Mouse (Mus musculus) lung, embryonic 14.5 days (tissue): ENCODE measurements around the gene Anln. TPM values are rescaled to one million over a fixed set of nuclear protein-coding genes. Genes with fewer than 3 reads are reported as not detected.
"Not testable (repeated sequence)": the region's sequence is repeated elsewhere in the genome, so short reads cannot be mapped to it uniquely, and the experiment has no call there.

Experiments
- ATAC-seq: fragments of 200-750 bp; cut with Nextera tagmentation; 2 replicates; pipeline ENCODE4 v1.8.0; 2017; ENCODE audit warnings: mild to moderate bottlenecking, moderate TSS enrichment, moderate library complexity; ENCODE audit not compliant: insufficient read depth
- DNase-seq: peaks from one replicate; pipeline ENCODE4 v3.0.0-alpha.2; 2015
- H3K27ac ChIP-seq: fragments of 300-500 bp; sonication (generic); 2 replicates; pipeline ENCODE4 v1.5.1; 2014; ENCODE audit warnings: low read depth, mild to moderate bottlenecking, moderate library complexity
- H3K27me3 ChIP-seq: fragments of 300-500 bp; sonication (generic); 2 replicates; pipeline ENCODE4 v1.6.1; 2014; ENCODE audit warnings: low read length, control low read depth; ENCODE audit not compliant: insufficient read depth
- H3K36me3 ChIP-seq: fragments of 300-500 bp; sonication (generic); 2 replicates; pipeline ENCODE4 v1.6.1; 2014; ENCODE audit warnings: control low read depth; ENCODE audit not compliant: insufficient read depth
- H3K4me1 ChIP-seq: fragments of 300-500 bp; sonication (generic); 2 replicates; pipeline ENCODE4 v1.6.1; 2014; ENCODE audit warnings: antibody characterized with exemption, control low read depth; ENCODE audit not compliant: insufficient read depth
- H3K4me2 ChIP-seq: fragments of 300-500 bp; sonication (generic); 2 replicates; pipeline ENCODE4 v1.6.1; 2014; ENCODE audit warnings: mild to moderate bottlenecking
- H3K4me3 ChIP-seq: fragments of 300-500 bp; sonication (generic); 2 replicates; pipeline ENCODE4 v1.5.1; 2014; ENCODE audit warnings: low read depth, low read length
- H3K9ac ChIP-seq: fragments of 300-500 bp; sonication (generic); 2 replicates; pipeline ENCODE4 v1.6.1; 2014
- H3K9me3 ChIP-seq: fragments of 300-500 bp; sonication (generic); 2 replicates; pipeline ENCODE4 v1.6.1; 2016; ENCODE audit warnings: low read depth, low read length, control low read depth
- CTCF ChIP-seq: IDR thresholded peaks from 2 replicates; pipeline ENCODE4 v1.5.1; 2016; ENCODE audit warnings: antibody characterized with exemption, low read depth
- WGBS: fragments of 180-500 bp; shearing (Covaris S2); extraction: QIAGEN DNeasy Blood & Tissue Kit; methylation state at CpG from one replicate; pipeline ENCODE4 v1.1.7; 2014; 5-methylcytosine and 5-hydroxymethylcytosine counted together
- polyA plus RNA-seq: library from polyadenylated mRNA; unstranded; fragments of >200 nt; fragmentation: Nextera tagmentation; extraction: Ambion mirVana; gene quantifications from 2 replicates; pipeline ENCODE4 v1.2.1, GENCODE M21; 2014

Anln gene
- polyA plus RNA-seq, 1 experiment from 2014 or later = 74.1 TPM

- H3K9ac ChIP-seq = no peak overlapping the region
- ATAC-seq = no peak
- no peak for DNase-seq
- peaks cover 3% of the 10 kb centered on the region; the same call in 1 of the 2 replicates for H3K4me1 ChIP-seq
- no peak overlapping the region for H3K27ac ChIP-seq
- TF ChIP-seq CTCF = no peak
- WGBS = 93% methylated on average over 1 of the region's 1 CpGs
- H3K4me3 ChIP-seq = no peak overlapping the region
- H3K9me3 ChIP-seq = no peaks in the 10 kb centered on the region
- H3K4me2 ChIP-seq = no peak overlapping the region
- H3K36me3 ChIP-seq = no peaks in the 10 kb centered on the region
- no peaks in the 10 kb centered on the region for H3K27me3 ChIP-seq
Measured at GRCm38 (mm10) chr9:22324579-22324978, 64.4 kb downstream of the Anln start.

GRCm38 (mm10) chr9:22322381-22323211 lies 66.4 kb downstream of the Anln start:
- no peak overlapping the region for H3K9ac ChIP-seq
- TF ChIP-seq CTCF = no peak
- ATAC-seq = no peak
- no peak overlapping the region for H3K4me2 ChIP-seq
- no peak for DNase-seq
- H3K4me3 ChIP-seq = no peak overlapping the region
- no peaks in the 10 kb centered on the region for H3K9me3 ChIP-seq
- H3K36me3 ChIP-seq = no peaks in the 10 kb centered on the region
- peaks cover 3% of the 10 kb centered on the region; the same call in 1 of the 2 replicates for H3K4me1 ChIP-seq
- WGBS = 73% methylated on average over 8 of the region's 8 CpGs
- no peak overlapping the region for H3K27ac ChIP-seq
- H3K27me3 ChIP-seq = no peaks in the 10 kb centered on the region

DNA sequence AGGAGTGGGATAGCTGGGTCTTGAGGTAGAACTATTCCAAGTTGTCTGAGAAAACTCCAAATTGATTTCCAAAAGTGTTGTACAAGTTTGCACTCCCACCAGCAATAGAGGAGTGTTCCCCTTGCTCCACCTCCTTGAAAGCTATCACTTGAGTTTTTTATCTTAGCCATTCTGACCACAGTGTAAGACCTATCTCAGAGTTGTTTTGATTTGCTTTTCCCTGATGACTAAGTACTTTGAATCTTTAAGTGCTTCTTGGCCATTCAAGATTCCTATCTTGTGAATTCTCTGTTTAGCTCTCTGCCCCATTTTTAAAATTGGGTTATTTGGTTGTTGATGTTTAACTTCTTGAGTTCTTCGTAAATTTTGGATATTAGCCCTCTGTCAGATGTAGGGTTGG lies 69.9 kb downstream of the Anln start:
- no peaks in the 10 kb centered on the region for H3K27me3 ChIP-seq
- 85% methylated on average over 1 of the region's 1 CpGs for WGBS

GRCm38 (mm10) chr9:22316047-22316446 lies 72.9 kb downstream of the Anln start:
- not testable (repeated sequence) for ATAC-seq, H3K4me2 ChIP-seq, DNase-seq, H3K9ac ChIP-seq, H3K4me3 ChIP-seq, H3K4me1 ChIP-seq, H3K36me3 ChIP-seq, H3K27ac ChIP-seq, H3K27me3 ChIP-seq, H3K9me3 ChIP-seq
- 74% methylated on average over 5 of the region's 5 CpGs for WGBS

More for the DNA sequence above, 69.9 kb downstream of the Anln start:
- TF ChIP-seq CTCF = no peak
- H3K4me3 ChIP-seq = no peak overlapping the region
- H3K4me2 ChIP-seq = no peak overlapping the region
- no peaks in the 10 kb centered on the region for H3K4me1 ChIP-seq
- DNase-seq = no peak
- H3K36me3 ChIP-seq = no peaks in the 10 kb centered on the region
- no peak overlapping the region for H3K9ac ChIP-seq
- ATAC-seq = no peak
- H3K27ac ChIP-seq = no peak overlapping the region
- no peaks in the 10 kb centered on the region for H3K9me3 ChIP-seq

DNA sequence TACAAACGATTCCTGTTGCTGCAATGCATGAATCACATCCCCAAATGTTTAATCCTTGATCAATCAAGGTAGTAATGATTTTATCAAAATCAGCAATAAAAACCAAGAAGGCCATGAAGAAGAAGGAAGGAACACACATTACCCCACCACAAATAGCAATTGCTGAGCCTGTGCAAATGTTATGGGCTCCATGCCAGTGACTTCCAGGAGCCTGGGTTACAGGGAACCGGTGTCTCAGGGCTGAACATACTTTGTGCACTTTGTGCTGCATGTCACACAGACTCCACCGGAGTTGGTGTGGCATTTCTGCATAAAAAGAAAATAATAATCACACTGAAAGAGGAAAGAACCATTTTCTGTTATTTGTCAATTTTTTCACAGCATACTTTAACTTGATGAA lies 74.9 kb downstream of the Anln start:
- Histone ChIP-seq H3K4me1 (no peaks in the 10 kb centered on the region), H3K4me3 (no peak overlapping the region), H3K9me3 (peaks cover 4% of the 10 kb centered on the region; the same call in 1 of the 2 replicates), H3K27me3 (no peaks in the 10 kb centered on the region), H3K27ac (no peak overlapping the region), H3K9ac (no peak overlapping the region), H3K36me3 (no peaks in the 10 kb centered on the region), H3K4me2 (no peak overlapping the region)
- 63% methylated on average over 3 of the region's 3 CpGs for WGBS
- no peak for TF ChIP-seq CTCF
- ATAC-seq (no peak), DNase-seq (peak; percentile 15)

- Histone ChIP-seq H3K27ac (no peak overlapping the region), H3K9me3 (peaks cover 4% of the 10 kb centered on the region; the same call in 1 of the 2 replicates), H3K4me2 (no peak overlapping the region), H3K36me3 (no peaks in the 10 kb centered on the region), H3K27me3 (no peaks in the 10 kb centered on the region), H3K4me3 (no peak overlapping the region), H3K9ac (no peak overlapping the region), H3K4me1 (no peaks in the 10 kb centered on the region)
- no peak for TF ChIP-seq CTCF
- DNase-seq (peak; percentile 2), ATAC-seq (no peak)
- WGBS = 66% methylated on average over 5 of the region's 5 CpGs
Measured at GRCm38 (mm10) chr9:22313218-22313617, 75.8 kb downstream of the Anln start.

DNA sequence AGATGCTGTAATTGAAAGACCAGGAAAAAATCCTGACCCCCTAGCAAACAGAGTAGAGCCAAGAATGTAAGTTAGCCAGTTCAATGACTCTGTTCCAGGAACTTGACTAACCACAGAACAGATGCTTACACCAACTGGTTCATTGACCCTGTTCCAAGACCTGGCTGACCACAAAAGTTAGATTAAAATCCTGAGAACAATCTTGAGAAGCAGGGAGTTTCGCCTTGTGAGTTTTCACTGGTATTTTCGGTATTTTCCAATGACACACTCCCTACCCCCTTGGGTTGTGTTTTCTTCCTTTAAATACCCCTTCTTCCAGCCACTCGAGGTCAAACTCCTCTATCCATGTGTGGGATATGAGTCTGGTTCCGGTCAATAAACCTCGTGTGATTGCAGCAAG lies 79.3 kb downstream of the Anln start:
- Histone ChIP-seq H3K4me2 (no peak overlapping the region), H3K36me3 (peaks cover 7% of the 10 kb centered on the region), H3K27ac (no peak overlapping the region), H3K27me3 (no peaks in the 10 kb centered on the region), H3K9ac (no peak overlapping the region), H3K9me3 (peaks cover 4% of the 10 kb centered on the region; the same call in 1 of the 2 replicates), H3K4me3 (no peak overlapping the region), H3K4me1 (no peaks in the 10 kb centered on the region)
- DNase-seq (no peak), ATAC-seq (no peak)
- WGBS = 89% methylated on average over 5 of the region's 5 CpGs
- no peak for TF ChIP-seq CTCF

DNA sequence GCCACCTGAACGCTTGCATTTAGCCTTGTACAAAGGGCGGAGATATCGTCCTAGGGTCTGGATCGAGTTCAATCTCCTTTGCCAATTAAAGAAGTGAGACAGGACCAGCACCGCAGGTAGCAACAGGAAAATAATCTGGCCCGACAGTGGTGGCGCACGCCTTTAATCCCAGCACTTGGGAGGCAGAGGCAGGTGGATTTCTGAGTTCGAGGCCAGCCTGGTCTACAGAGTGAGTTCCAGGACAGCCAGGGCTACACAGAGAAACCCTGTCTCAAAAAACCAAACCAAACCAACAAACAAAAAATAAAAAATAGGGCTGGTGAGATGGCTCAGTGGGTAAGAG lies 81.1 kb downstream of the Anln start:
- not testable (repeated sequence) for H3K9me3 ChIP-seq, H3K4me1 ChIP-seq, DNase-seq, ATAC-seq, H3K27ac ChIP-seq, H3K27me3 ChIP-seq
- Histone ChIP-seq H3K36me3 (peaks cover 22% of the 10 kb centered on the region), H3K4me2 (peak overlapping the region; percentile 62), H3K9ac (peak overlapping the region; percentile 96), H3K4me3 (peak overlapping the region; percentile 86)
- 13% methylated on average over 9 of the region's 9 CpGs for WGBS
